Mouse (Mus musculus): ENCODE data around the gene Ttc39b.

The Ttc39b gene

GRCm38 (mm10) chr4:83317826-83318348 is 6.2 kb downstream of the Ttc39b start:
- no peak for DNase-seq (ENCODE audit: low spot score)

- no peak for DNase-seq (ENCODE audit: low spot score)
Observed at GRCm38 (mm10) chr4:83316718-83317117, 7.3 kb downstream of the Ttc39b start.

GRCm38 (mm10) chr4:83315930-83316329 is 8.1 kb downstream of the Ttc39b start:
- no peak for DNase-seq (ENCODE audit: low spot score)

GRCm38 (mm10) chr4:83314922-83315881 is 8.9 kb downstream of the Ttc39b start:
- DNase-seq (ENCODE audit: low spot score), result no peak

- DNase-seq (ENCODE audit: low spot score), result peak; percentile 42
Observed at GRCm38 (mm10) chr4:83314261-83314793, 9.7 kb downstream of the Ttc39b start.

- no peak for DNase-seq (ENCODE audit: low spot score)
Observed at GRCm38 (mm10) chr4:83312336-83312735, 11.7 kb downstream of the Ttc39b start.

GRCm38 (mm10) chr4:83311481-83311880 is 12.6 kb downstream of the Ttc39b start:
- no peak for DNase-seq (ENCODE audit: low spot score)

- DNase-seq (ENCODE audit: low spot score), result no peak
Observed at GRCm38 (mm10) chr4:83310990-83311389, 13.1 kb downstream of the Ttc39b start.

- DNase-seq (ENCODE audit: low spot score), result no peak
Observed at GRCm38 (mm10) chr4:83308914-83309313, 15.1 kb downstream of the Ttc39b start.

GRCm38 (mm10) chr4:83307686-83308469 is 16.2 kb downstream of the Ttc39b start:
- DNase-seq (ENCODE audit: low spot score), result no peak

GRCm38 (mm10) chr4:83306879-83307278 is 17.2 kb downstream of the Ttc39b start:
- DNase-seq (ENCODE audit: low spot score), result no peak

GRCm38 (mm10) chr4:83305099-83305498 is 19.0 kb downstream of the Ttc39b start:
- no peak for DNase-seq (ENCODE audit: low spot score)

- peak; percentile 93 for DNase-seq (ENCODE audit: low spot score)
Observed at GRCm38 (mm10) chr4:83302887-83303827, 20.9 kb downstream of the Ttc39b start.

- no peak for DNase-seq (ENCODE audit: low spot score)
Observed at GRCm38 (mm10) chr4:83302123-83302737, 21.8 kb downstream of the Ttc39b start.

GRCm38 (mm10) chr4:83301713-83302112 is 22.3 kb downstream of the Ttc39b start:
- no peak for DNase-seq (ENCODE audit: low spot score)

GRCm38 (mm10) chr4:83284768-83285350 is 39.2 kb downstream of the Ttc39b start:
- peak; percentile 73 for DNase-seq (ENCODE audit: low spot score)

- peak; percentile 74 for DNase-seq (ENCODE audit: low spot score)
Observed at GRCm38 (mm10) chr4:83283973-83284767, 39.9 kb downstream of the Ttc39b start.

- no peak for DNase-seq (ENCODE audit: low spot score)
Observed at GRCm38 (mm10) chr4:83282424-83282823, 41.6 kb downstream of the Ttc39b start.

- DNase-seq (ENCODE audit: low spot score), result no peak
Observed at GRCm38 (mm10) chr4:83279236-83279635, 44.8 kb downstream of the Ttc39b start.

Measured in embryo, embryonic 10.5 days (tissue).